Mouse (Mus musculus) limb, embryonic 11.5 days (tissue): ENCODE results near the gene Zfp989. TPM values are rescaled to one million over a fixed set of nuclear protein-coding genes. Genes with fewer than 3 reads are reported as not detected.

Experiments used
- polyA plus RNA-seq: library from polyadenylated mRNA; unstranded; fragments of >200 nt; fragmentation: Nextera tagmentation; extraction: Ambion mirVana; gene quantifications from 2 replicates; pipeline ENCODE4 v1.2.1, GENCODE M21; 2014

The Zfp989 gene
- polyA plus RNA-seq, 1 experiment from 2014 or later = not detected

Other genes with a start within 250 kb of the Zfp989 start
- gene Gm21411, start 62.4 kb upstream of the Zfp989 start, polyA plus RNA-seq = not detected in 2 replicates
- not detected in 2 replicates for gene Rex2, start 49.9 kb downstream of the Zfp989 start, polyA plus RNA-seq
- gene Zfp991, start 160.1 kb downstream of the Zfp989 start, polyA plus RNA-seq = 10.8 and 12.3 TPM in 2 replicates